Mouse (Mus musculus) limb, embryonic 12.5 days (tissue): ENCODE results near the gene Zfp583. TPM values are rescaled to one million over a fixed set of nuclear protein-coding genes. Genes with fewer than 3 reads are reported as not detected.
"Not testable (repeated sequence)": the region's sequence is repeated elsewhere in the genome, so short reads cannot be mapped to it uniquely, and the experiment has no call there.

Experiments used
- ATAC-seq: fragments of 200-750 bp; cut with Nextera tagmentation; 2 replicates; pipeline ENCODE4 v1.8.0; 2017; ENCODE audit warnings: low read depth, moderate TSS enrichment; ENCODE audit not compliant: insufficient number of reproducible peaks, insufficient read depth, low FRiP score, low TSS enrichment
- H3K27ac ChIP-seq: fragments of 300-500 bp; sonication (generic); 2 replicates; pipeline ENCODE4 v1.5.1; 2016; ENCODE audit warnings: mild to moderate bottlenecking, moderate library complexity
- H3K27me3 ChIP-seq: fragments of 300-500 bp; sonication (generic); 2 replicates; pipeline ENCODE4 v1.6.1; 2016; ENCODE audit warnings: mild to moderate bottlenecking, moderate library complexity
- H3K36me3 ChIP-seq: fragments of 300-500 bp; sonication (generic); 2 replicates; pipeline ENCODE4 v1.6.1; 2016; ENCODE audit warnings: mild to moderate bottlenecking, moderate library complexity
- H3K4me1 ChIP-seq: fragments of 300-500 bp; sonication (generic); replicated peaks from 2 replicates; pipeline ENCODE4 v1.6.1; 2016
- H3K4me2 ChIP-seq: fragments of 300-500 bp; sonication (generic); 2 replicates; pipeline ENCODE4 v1.6.1; 2016; ENCODE audit warnings: mild to moderate bottlenecking, moderate library complexity
- H3K4me3 ChIP-seq: fragments of 300-500 bp; sonication (generic); replicated peaks from 2 replicates; pipeline ENCODE4 v1.5.1; 2016; ENCODE audit warnings: mild to moderate bottlenecking
- H3K9ac ChIP-seq: fragments of 300-500 bp; sonication (generic); replicated peaks from 2 replicates; pipeline ENCODE4 v1.6.1; 2016; ENCODE audit warnings: mild to moderate bottlenecking, moderate library complexity
- H3K9me3 ChIP-seq: fragments of 300-500 bp; sonication (generic); 2 replicates; pipeline ENCODE4 v1.6.1; 2016; ENCODE audit warnings: mild to moderate bottlenecking, moderate library complexity
- WGBS: fragments of 180-500 bp; shearing (Covaris S2); methylation state at CpG from one replicate; pipeline ENCODE4 v1.1.7; 2016; 5-methylcytosine and 5-hydroxymethylcytosine counted together
- polyA plus RNA-seq: library from polyadenylated mRNA; unstranded; fragments of >200 nt; fragmentation: Nextera tagmentation; extraction: Ambion mirVana; gene quantifications from 2 replicates; pipeline ENCODE4 v1.2.1, GENCODE M21; 2016

Gene Zfp583
- polyA plus RNA-seq, 1 experiment from 2014 or later, result 8.8 TPM

GRCm38 (mm10) chr7:6358937-6359590, 28.0 kb upstream of the Zfp583 start:
- H3K9me3 ChIP-seq, result no peaks in the 10 kb centered on the region
- 53% methylated on average over 10 of the region's 10 CpGs for WGBS
- ATAC-seq, result no peak
- H3K4me2 ChIP-seq, result no peak overlapping the region
- no peak overlapping the region for H3K27ac ChIP-seq
- no peak overlapping the region for H3K4me3 ChIP-seq
- H3K4me1 ChIP-seq, result peaks cover 6% of the 10 kb centered on the region; the same call in 1 of the 2 replicates
- H3K36me3 ChIP-seq, result peaks cover 8% of the 10 kb centered on the region; the same call in 1 of the 2 replicates
- no peaks in the 10 kb centered on the region for H3K27me3 ChIP-seq
- H3K9ac ChIP-seq, result no peak overlapping the region

DNA sequence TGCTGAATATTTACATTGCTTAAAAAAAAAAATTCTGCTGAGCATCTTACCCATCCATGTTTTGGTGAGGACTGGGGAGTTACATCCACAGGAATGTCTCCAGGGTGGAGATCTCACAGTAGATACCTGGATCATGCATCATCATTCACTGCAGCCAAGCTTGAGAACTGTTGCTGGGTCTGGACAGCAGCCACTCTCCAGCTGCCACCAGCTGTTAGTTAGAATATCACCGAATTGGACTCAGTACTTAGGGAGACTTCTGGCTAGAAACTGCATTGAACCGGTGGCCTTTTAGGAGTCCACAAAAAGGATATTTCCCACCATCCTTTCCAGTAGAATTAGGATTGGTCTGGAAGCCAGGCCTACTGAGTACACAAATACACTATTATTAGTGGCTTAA, 27.0 kb upstream of the Zfp583 start:
- H3K27me3 ChIP-seq, result no peaks in the 10 kb centered on the region
- no peak overlapping the region for H3K27ac ChIP-seq
- H3K4me1 ChIP-seq, result no peaks in the 10 kb centered on the region
- H3K4me3 ChIP-seq, result no peak overlapping the region
- no peak overlapping the region for H3K9ac ChIP-seq
- no peaks in the 10 kb centered on the region for H3K9me3 ChIP-seq
- WGBS, result 64% methylated on average over 2 of the region's 2 CpGs
- no peak for ATAC-seq
- H3K4me2 ChIP-seq, result no peak overlapping the region
- peaks cover 16% of the 10 kb centered on the region; the same call in 1 of the 2 replicates for H3K36me3 ChIP-seq

DNA sequence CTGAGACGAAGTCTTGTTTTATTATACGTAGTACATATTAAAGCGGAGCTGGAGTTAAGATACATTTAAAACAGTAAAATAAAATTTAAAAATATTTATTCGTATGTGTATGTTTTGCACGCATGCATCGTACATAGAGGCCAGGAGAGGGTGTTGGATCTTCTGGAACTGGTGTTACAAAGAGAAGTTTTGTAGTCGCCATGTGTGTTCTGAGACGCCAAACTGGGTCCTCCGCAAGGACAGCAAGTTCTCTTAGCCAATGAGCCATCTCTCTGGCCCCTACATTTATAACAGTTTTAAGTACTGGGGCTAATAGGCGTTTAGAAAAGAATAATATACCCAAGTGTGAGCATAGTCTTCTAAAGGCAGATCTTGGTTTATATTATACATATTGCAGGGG, 13.0 kb upstream of the Zfp583 start:
- 42% methylated on average over 10 of the region's 10 CpGs for WGBS

DNA sequence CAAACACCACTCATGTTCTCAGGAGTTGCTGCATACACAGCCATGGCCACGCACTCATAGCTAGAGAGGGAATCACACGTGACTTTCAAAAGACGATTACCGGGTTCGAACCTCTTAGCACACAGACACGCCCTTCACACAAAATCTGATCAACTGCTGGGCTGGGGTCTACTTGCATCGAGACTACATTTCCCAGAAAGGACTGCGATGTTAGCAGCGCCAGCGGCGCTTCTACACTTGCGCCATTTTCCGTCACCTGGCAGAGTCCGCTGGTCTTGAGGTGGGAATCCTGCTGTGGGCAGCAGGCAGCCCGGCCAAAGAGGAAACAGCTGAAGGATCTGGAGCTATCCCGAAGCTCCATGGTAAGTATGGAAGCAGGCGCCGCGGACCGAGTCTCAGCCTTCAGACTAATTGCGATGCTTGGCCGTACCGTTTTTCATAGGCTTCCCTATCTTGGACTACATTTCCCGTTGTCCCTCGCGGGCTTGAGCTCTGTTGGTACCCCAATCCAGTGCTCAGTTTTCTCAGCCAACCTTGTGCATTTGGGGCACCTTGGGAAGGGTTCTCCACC, 12.5 kb upstream of the Zfp583 start, which contains the start of gene Gm3854:
Gm3854 (plus strand) TSS at position 259 of the 571 bp plus-strand sequence.
- Histone ChIP-seq H3K4me3 (peak within 1 kb of the TSS; percentile 59), H3K27ac (0 out of 2 replicates have a peak within 1 kb of the TSS, but pooled peaks have one; percentile 66), H3K27me3 (no peaks in the 10 kb centered on the region), H3K4me1 (no peaks in the 10 kb centered on the region), H3K9ac (peak within 1 kb of the TSS; percentile 64), H3K9me3 (no peaks in the 10 kb centered on the region), H3K4me2 (peak within 1 kb of the TSS; percentile 51), H3K36me3 (no peaks in the 10 kb centered on the region)
- ATAC-seq, result peak; percentile 92
- WGBS, result 2% methylated on average over 26 of the region's 26 CpGs

More for the DNA sequence above, 13.0 kb upstream of the Zfp583 start:
- H3K4me3 ChIP-seq, result peak overlapping the region; percentile 59
- H3K4me1 ChIP-seq, result no peaks in the 10 kb centered on the region
- ATAC-seq, result peak; percentile 18; the same call in 1 of the 2 replicates
- no peak overlapping the region for H3K27ac ChIP-seq
- no peaks in the 10 kb centered on the region for H3K9me3 ChIP-seq
- no peaks in the 10 kb centered on the region for H3K27me3 ChIP-seq
- H3K4me2 ChIP-seq, result peak overlapping the region; percentile 51
- H3K36me3 ChIP-seq, result no peaks in the 10 kb centered on the region
- peak overlapping the region; percentile 64; the same call in 1 of the 2 replicates for H3K9ac ChIP-seq

- ATAC-seq, result no peak
- H3K27ac ChIP-seq, result no peak overlapping the region
- no peaks in the 10 kb centered on the region for H3K36me3 ChIP-seq
- no peak overlapping the region for H3K4me2 ChIP-seq
- no peaks in the 10 kb centered on the region for H3K9me3 ChIP-seq
- no peak overlapping the region for H3K4me3 ChIP-seq
- 77% methylated on average over 5 of the region's 5 CpGs for WGBS
- no peak overlapping the region for H3K9ac ChIP-seq
- no peaks in the 10 kb centered on the region for H3K4me1 ChIP-seq
- H3K27me3 ChIP-seq, result no peaks in the 10 kb centered on the region
These were observed 8.8 kb upstream of the Zfp583 start for GRCm38 (mm10) chr7:6339865-6340264.

DNA sequence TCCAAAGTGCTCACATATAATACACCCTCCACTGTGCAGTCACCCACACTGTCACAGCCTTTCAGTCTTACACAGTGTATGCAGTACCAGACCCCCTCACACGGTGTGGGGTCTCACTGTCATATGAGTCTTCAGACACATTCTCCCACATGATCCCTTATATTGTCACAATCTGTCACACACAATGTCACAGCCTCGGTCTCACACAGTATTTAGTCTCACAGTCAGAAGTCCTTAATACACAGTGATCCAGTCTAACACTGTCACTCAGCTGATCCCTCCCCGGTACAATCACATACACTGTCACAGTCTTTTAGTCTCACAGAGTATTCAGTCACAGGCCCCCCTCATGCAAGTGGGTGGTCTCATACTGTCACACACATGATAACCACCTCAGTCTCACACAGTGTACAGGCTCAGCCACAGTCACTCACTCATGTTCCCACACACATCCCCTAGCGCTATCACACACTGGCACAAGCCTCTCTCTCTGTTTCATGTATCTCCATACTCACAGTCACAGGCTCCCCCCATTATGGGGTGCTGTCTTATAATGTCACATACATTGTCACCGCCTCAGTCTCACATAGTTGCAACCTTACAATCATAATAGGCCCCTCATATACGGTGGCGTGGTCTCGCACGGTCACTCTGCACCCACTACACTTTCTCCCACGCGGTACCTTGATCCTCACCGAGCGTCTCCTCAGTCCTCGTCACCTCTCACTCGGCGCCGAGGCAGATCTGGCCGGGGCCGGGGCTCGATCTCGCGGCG, 440 bp downstream of the Zfp583 start:
- H3K27me3 ChIP-seq, result no peaks in the 10 kb centered on the region
- H3K4me1 ChIP-seq, result peaks cover 8% of the 10 kb centered on the region
- no peaks in the 10 kb centered on the region for H3K9me3 ChIP-seq
- peak overlapping the region; percentile 72 for H3K4me2 ChIP-seq
- 20% methylated on average over 23 of the region's 23 CpGs for WGBS
- H3K4me3 ChIP-seq, result peak overlapping the region; percentile 58
- H3K27ac ChIP-seq, result peak overlapping the region; percentile 81
- H3K9ac ChIP-seq, result peak overlapping the region; percentile 77
- peaks cover 25% of the 10 kb centered on the region for H3K36me3 ChIP-seq
- ATAC-seq, result peak; percentile 80

DNA sequence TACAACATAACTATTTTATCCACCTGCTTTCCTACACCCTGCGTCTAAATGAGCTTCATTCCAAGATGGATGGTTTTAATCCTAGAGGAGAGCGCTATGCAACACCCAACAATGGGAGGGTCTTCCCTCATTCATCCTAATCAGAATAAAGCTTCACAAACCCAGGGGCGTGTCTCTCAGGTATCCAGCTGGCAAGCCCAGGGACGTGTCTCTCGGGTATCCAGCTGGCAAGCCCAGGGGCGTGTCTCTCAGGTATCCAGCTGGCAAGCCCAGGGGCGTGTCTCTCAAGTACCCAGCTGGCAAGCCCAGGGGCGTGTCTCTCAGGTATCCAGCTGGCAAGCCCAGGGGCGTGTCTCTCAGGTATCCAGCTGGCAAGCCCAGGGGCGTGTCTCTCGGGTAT, 30.3 kb downstream of the Zfp583 start:
- H3K9me3 ChIP-seq, H3K4me2 ChIP-seq, H3K27me3 ChIP-seq, H3K4me1 ChIP-seq, H3K4me3 ChIP-seq, H3K9ac ChIP-seq, ATAC-seq, H3K27ac ChIP-seq: not testable (repeated sequence)
- peaks cover 51% of the 10 kb centered on the region for H3K36me3 ChIP-seq
- 73% methylated on average over 11 of the region's 11 CpGs for WGBS

- H3K4me2 ChIP-seq, H3K27ac ChIP-seq, H3K27me3 ChIP-seq, H3K9me3 ChIP-seq, H3K9ac ChIP-seq, ATAC-seq, H3K4me3 ChIP-seq, H3K4me1 ChIP-seq: not testable (repeated sequence)
- WGBS, result 86% methylated on average over 5 of the region's 6 CpGs
- H3K36me3 ChIP-seq, result peaks cover 33% of the 10 kb centered on the region
These were observed 40.0 kb downstream of the Zfp583 start for GRCm38 (mm10) chr7:6291121-6291520.

GRCm38 (mm10) chr7:6286921-6287531, 44.1 kb downstream of the Zfp583 start:
- Histone ChIP-seq H3K36me3 (peaks cover 4% of the 10 kb centered on the region; the same call in 1 of the 2 replicates), H3K27ac (no peak overlapping the region), H3K4me1 (peaks cover 10% of the 10 kb centered on the region), H3K4me2 (peak overlapping the region; percentile 67), H3K9ac (peak overlapping the region; percentile 57), H3K27me3 (no peaks in the 10 kb centered on the region), H3K4me3 (peak overlapping the region; percentile 52), H3K9me3 (no peaks in the 10 kb centered on the region)
- peak; percentile 23 for ATAC-seq
- WGBS, result 33% methylated on average over 15 of the region's 15 CpGs

DNA sequence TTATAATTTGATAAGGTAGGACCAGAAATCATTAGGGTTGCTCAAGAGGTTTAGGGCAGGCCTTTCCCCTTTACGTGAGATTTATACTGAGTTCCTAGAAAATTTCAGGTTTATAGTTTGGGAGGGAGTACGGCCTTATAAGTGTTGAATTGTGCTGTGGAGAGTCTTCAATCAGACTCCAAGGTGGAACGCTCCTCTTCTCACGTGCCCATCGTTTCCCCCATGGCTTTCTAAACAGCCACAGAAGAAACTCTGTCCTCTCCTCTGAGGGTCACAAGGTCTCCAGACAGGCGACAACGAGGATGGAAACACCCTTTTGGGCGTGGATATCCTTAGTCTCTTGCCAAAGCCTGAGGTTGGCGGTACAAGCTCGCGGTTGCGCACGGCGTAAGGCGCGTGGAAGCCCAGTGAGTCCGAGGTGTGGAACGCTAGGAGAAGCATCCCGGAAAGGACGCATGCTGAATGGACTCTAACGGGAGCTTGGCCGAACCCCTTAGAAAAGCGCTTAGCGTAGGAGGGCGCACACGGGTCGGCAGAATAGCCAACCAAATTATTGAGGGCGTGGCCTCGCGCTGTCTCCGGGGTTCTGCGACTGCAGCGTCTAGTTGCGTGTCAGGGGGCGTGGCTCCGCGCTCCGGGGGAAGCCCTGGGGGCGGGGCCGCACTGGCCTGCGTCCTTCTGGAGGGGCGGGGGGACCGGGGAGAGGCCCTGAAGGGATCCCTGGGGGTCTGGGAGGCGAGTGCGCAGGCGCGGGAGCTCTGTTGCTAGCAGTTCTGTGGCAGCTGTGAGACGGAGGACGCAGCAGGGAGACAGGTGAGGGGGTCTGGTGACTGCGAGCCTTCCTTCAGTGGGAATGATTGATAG, 45.0 kb downstream of the Zfp583 start, which contains the start of gene Zfp667:
Zfp667 (plus strand) TSS at position 738 of the 864 bp plus-strand sequence.
- peak within 1 kb of the TSS; percentile 52 for H3K4me3 ChIP-seq
- no peaks in the 10 kb centered on the region for H3K9me3 ChIP-seq
- H3K27ac ChIP-seq, result peak within 1 kb of the TSS; percentile 67; the same call in 1 of the 2 replicates
- no peaks in the 10 kb centered on the region for H3K27me3 ChIP-seq
- H3K36me3 ChIP-seq, result peaks cover 4% of the 10 kb centered on the region; the same call in 1 of the 2 replicates
- H3K4me2 ChIP-seq, result peak within 1 kb of the TSS; percentile 67
- peaks cover 10% of the 10 kb centered on the region for H3K4me1 ChIP-seq
- peak; percentile 82 for ATAC-seq
- 4% methylated on average over 49 of the region's 50 CpGs for WGBS
- H3K9ac ChIP-seq, result peak within 1 kb of the TSS; percentile 57
